Mouse (Mus musculus) layer of hippocampus, adult 18-20 months (tissue): Measurements from ENCODE around the gene Ubl7. TPM values are rescaled to one million over a fixed set of nuclear protein-coding genes. Genes with fewer than 3 reads are reported as not detected.

Experiments used
- DNase-seq, 2 experiments: peaks; one replicate each; pipeline ENCODE4 v3.0.0; 2022; ENCODE audit warnings: low spot score in 2 of 2
- total RNA-seq, 2 experiments: library from RNA; stranded (reverse); gene quantifications; 2 replicates each; pipeline ENCODE4 v1.2.3; 2021

Gene Ubl7
- total RNA-seq, 2 experiments from 2014 or later, result 98.1 to 105 TPM

- DNase-seq, result no peak
These were observed 53.9 kb downstream of the Ubl7 start for GRCm38 (mm10) chr9:57964528-57965250.

- DNase-seq, result peak in 1 of 2 experiments; percentile 65
These were observed 54.8 kb downstream of the Ubl7 start for GRCm38 (mm10) chr9:57965281-57966185.

GRCm38 (mm10) chr9:57967237-57967960, 56.6 kb downstream of the Ubl7 start:
- DNase-seq, result peak; percentile 54 to 83

- no peak for DNase-seq
These were observed 57.5 kb downstream of the Ubl7 start for GRCm38 (mm10) chr9:57968166-57968771.

GRCm38 (mm10) chr9:57968783-57969542, 58.2 kb downstream of the Ubl7 start:
- no peak for DNase-seq

- no peak for DNase-seq
These were observed 59.1 kb downstream of the Ubl7 start for GRCm38 (mm10) chr9:57969736-57970495.

- no peak for DNase-seq
These were observed 60.6 kb downstream of the Ubl7 start for GRCm38 (mm10) chr9:57971413-57971812.

GRCm38 (mm10) chr9:57972141-57972591, 61.4 kb downstream of the Ubl7 start:
- no peak for DNase-seq

- DNase-seq, result no peak
These were observed 62.1 kb downstream of the Ubl7 start for GRCm38 (mm10) chr9:57972776-57973439.

GRCm38 (mm10) chr9:57973440-57974066, 62.8 kb downstream of the Ubl7 start:
- DNase-seq, result no peak

GRCm38 (mm10) chr9:57974221-57974620, 63.4 kb downstream of the Ubl7 start:
- DNase-seq, result no peak

GRCm38 (mm10) chr9:57975200-57975821, 64.5 kb downstream of the Ubl7 start:
- DNase-seq, result peak in 1 of 2 experiments; percentile 44

- no peak for DNase-seq
These were observed 67.2 kb downstream of the Ubl7 start for GRCm38 (mm10) chr9:57978025-57978424.

- no peak for DNase-seq
These were observed 68.1 kb downstream of the Ubl7 start for GRCm38 (mm10) chr9:57978858-57979257.
